Mouse (Mus musculus) A20 (cell line): ENCODE measurements around the gene Serpina11.
"Not testable (repeated sequence)": the region's sequence is repeated elsewhere in the genome, so short reads cannot be mapped to it uniquely, and the experiment has no call there.

Experiments used
- DNase-seq: peaks from one replicate; pipeline ENCODE4 v3.0.0-alpha.2; 2011; ENCODE audit warnings: low read depth, low spot score

Serpina11 gene

DNA sequence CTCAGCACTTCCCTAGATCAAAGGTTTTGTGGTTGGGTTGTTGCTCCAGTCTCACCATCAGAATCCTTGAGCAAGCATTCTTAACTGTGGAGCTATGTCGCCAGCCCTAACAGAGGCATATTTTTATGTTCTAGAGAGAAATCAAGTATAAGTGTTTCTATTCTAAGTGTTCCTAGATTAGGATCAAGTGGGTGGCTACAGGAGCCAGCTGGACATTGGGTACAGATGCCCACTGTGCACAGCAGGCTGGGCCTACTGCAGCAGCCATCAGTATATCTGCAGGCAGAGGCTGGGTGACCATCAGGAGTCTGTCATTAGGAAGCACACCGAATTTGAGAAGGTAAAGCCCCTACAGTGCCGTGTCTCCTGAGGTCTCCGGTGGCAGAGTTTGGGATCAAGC, 18.7 kb downstream of the Serpina11 start:
- DNase-seq, result no peak

DNA sequence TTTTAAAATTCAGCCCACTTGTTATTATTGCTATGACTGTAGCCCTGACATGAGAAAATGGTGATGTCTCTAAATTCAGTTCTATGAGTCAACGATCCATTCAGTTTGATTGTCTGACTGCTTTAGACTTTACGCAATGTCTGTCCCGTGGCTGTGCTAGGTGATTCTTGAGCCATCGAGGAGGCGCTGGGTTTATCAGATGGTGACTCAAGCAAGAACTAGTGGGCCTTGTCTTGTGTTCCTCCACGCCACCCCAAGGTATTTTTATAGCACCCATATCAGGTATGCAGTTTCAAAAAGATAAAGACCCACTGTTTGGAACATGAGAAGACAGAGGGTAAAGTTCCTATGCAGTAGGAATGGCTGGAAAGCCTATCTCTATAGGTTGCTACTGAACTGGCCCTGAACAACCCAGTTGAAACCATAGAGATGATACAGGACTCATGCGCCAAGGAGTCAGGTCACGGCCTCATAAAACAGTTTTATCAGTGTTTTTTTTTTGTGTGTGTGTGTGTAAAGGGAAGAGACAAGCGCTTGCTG, 20.1 kb downstream of the Serpina11 start:
- DNase-seq, result no peak

DNA sequence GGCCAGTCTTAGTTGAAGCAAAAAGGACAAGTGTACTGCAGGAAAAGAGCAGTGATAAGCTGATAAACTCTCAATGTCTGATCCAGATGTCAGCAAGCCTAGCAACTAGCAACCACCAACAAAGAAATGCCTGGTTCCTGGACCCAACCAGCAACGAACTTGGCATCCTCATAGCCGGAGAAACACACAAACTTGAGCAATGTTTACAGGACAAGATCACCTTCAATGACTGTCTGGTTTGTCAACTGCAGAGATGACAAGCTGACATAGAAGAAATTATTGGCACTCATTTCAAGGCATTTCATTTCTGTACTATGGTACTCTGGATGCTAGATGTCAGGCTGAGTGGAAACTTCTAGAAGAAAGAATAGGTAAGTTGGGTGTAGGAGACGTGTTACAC, 23.0 kb downstream of the Serpina11 start:
- DNase-seq, result no peak

DNA sequence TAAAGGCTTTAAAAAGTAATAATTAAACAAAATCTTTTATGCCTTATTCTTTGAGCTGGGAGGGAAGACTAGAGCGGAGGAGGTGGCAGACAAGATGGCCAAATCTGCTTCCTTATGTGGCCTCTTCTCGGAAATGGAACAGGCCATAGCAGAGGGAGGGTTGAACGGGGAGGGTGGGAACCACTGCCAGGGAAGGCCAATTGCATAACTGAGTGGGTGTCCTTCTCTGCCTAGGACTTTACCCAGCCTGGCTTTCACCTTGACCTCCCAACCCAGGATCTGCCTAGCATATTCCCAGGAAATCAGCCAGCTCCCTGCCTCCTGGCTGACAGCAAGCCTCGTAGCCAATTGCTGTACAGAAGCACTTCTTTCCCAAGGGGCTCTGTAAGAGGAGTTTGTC, 26.5 kb downstream of the Serpina11 start:
- DNase-seq, result no peak

DNA sequence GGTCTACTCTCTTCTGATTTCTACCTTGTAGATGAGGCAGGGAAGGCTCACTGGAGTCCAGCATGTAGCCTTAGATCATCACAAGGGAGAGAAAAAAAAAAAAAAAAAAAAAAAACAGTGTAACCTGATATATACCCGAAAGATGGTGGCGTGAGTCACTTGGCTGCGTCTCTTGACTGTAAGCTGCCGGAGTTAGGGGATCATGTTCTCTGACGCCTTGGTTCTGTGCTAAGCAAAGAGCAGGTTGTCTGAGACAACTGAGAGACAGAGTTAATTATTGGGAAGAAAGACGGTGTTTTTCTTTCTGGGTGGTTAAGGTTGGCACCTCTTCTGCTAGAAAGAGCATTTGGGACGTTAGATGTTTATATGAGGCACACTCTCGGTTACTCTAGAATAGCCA, 26.9 kb downstream of the Serpina11 start:
- no peak for DNase-seq

DNA sequence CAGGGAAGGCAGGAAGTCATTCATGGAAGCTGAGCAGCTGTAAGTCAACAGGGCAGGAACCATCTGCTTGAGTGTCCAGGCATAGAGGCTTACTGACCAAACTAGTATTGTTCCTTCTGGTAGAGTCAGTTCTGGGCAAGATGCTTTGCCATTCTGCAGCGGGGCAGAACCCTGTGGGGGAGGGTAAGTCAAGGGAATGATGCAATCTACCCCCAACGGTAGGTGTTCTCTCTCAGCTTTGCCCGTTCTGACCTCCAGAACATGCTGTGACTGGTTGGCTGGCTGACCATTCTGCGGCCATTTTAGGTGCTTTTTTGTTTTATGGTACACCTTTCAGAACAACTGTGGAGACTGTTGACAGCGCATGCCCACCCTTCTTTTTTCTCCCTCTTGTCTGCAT, 27.4 kb downstream of the Serpina11 start:
- DNase-seq, result no peak

DNA sequence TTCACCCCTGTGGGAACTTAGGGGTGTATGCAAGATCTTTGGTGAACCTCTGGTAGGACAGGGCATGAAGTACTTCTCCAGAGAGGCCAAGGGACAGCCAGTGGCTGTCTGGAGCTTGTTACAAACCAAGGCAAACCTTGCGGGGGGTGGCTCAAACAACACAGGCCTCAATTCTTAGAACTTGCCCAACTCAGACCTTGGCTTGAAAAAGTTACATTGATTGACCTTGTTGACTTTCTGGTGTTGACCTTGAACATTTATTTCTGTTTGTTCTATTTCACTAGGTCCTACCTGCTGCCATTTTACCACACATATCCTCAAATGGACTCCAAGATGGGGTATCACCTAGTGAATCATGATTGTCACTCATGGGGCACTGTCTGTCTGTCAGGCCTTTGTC, 28.0 kb downstream of the Serpina11 start:
- DNase-seq, result no peak

DNA sequence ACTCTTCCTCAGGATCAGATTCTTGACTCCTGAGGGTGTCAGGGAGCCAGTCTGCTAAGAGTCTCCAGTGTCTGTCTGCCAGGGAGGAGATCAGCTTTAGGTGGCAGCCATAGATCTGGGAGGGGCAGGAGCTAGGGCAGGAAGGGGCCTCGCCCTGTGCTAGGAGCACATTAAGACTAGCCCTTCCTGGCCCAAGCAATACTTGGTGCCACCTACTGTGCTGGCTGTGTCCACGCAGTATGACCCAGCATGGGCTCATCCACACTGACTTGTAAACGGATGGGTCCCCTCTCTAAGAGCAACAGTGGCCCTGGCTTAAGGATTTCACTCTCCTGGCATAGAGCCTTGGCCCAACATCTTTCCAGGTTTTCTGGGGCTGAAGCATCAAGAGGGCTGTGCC, 31.0 kb downstream of the Serpina11 start, which contains the start of gene Serpina1e:
TSS of gene Serpina1e (minus strand) at position 178 of the 400 bp plus-strand sequence.
- no peak for DNase-seq

DNA sequence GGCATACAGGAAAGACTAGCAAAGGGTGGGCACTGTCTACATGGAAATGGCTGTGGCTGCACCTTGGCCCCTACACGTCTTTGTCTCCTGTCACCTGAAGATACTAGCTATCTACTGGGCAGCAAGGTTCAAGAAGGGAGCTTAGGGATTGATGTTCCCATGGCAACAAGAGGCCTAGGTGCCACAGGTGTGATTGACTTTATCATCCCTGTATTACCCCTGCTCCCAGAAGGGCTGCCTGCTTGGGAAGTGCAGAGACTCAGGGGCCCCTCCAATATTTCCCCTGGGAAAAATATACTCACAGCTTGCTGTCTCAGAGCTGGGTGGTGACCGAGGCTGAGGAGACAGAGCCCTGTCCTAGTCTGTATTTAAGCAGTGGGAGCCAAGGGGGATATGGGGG, 33.2 kb downstream of the Serpina11 start:
- DNase-seq, result not testable (repeated sequence)

DNA sequence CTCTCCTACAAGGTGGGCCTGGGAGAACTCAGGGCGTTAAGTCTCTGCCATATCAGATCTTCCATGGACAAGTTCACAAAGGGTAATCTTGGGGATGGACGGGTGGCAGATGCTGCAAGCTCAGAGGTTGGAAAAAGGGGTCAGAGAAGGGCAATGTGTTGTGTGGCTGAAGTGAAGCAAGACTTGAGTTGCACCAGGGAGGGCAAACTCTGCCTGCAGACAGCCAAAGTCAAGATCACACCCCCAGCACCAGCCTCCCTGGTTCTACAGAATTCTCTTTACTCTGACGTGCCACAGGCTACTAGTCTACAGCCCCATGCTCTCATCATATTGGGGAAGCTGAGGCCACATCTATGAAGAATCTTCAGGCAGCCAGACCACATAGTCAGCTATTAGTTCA, 36.8 kb downstream of the Serpina11 start:
- DNase-seq, result not testable (repeated sequence)

DNA sequence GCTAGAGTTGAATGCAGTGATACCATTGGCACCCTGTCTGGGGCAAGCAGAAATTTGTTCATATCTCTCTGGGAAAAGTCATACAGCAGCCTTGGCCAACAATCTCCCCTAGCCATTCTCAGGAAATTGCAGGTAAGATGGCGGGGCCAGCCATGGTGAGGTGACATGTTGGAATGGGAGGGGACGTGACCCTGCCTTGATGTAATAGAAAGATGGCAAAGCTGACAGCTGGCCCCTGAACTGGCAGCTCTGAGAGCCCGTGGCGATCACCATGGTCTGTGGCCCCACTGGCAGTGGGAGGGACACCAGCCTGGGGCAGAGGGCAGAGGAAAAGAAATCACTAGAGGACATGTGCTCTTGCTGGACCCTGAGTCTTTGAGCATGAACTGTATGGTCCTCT, 43.5 kb downstream of the Serpina11 start:
- no peak for DNase-seq
